Mouse (Mus musculus) urinary bladder, postnatal 0 days (tissue): ENCODE measurements around the gene Psma4. TPM values are rescaled to one million over a fixed set of nuclear protein-coding genes. Genes with fewer than 3 reads are reported as not detected.

ENCODE experiments used
- polyA plus RNA-seq: library from polyadenylated mRNA; unstranded; fragments of >200 nt; fragmentation: Nextera tagmentation; extraction: Ambion mirVana; gene quantifications from 2 replicates; pipeline ENCODE4 v1.2.1, GENCODE M21; 2015

Gene Psma4
- polyA plus RNA-seq = 189 and 200 TPM in 2 replicates

GRCm38 (mm10) chr9:54950575-54951321 lies at the start of gene Psma4, which contains the start of gene AY074887:
TSS of gene Psma4 (plus strand) at chr9:54950790.
TSS of gene AY074887 (minus strand) at chr9:54950998.

GRCm38 (mm10) chr9:54917010-54917677 lies 33.4 kb upstream of the Psma4 start, which contains the start of gene Hykk:
TSS of gene Hykk (plus strand) at chr9:54917283.

GRCm38 (mm10) chr9:54980674-54981073 lies 30.1 kb downstream of the Psma4 start, which contains the start of gene Chrna5:
TSS of gene Chrna5 (plus strand) at chr9:54980880.

Other genes starting within 250 kb of the Psma4 start
- 129 and 130 TPM in 2 replicates for gene Wdr61, start 216.3 kb upstream of the Psma4 start, polyA plus RNA-seq
- gene Crabp1, start 186.0 kb upstream of the Psma4 start, polyA plus RNA-seq = 0.43 TPM in 1 of 2 replicates, not detected in the other
- 10.2 and 12.9 TPM in 2 replicates for gene Ireb2, start 87.0 kb upstream of the Psma4 start, polyA plus RNA-seq
- gene Hykk, start 33.5 kb upstream of the Psma4 start, polyA plus RNA-seq = 1.3 and 1.5 TPM in 2 replicates
- gene AY074887, start 208 bp downstream of the Psma4 start, polyA plus RNA-seq = 0.29 and 0.34 TPM in 2 replicates
- gene Chrna5, start 30.1 kb downstream of the Psma4 start, polyA plus RNA-seq = 0.11 TPM in 1 of 2 replicates, not detected in the other
- gene Chrna3, start 75.8 kb downstream of the Psma4 start, polyA plus RNA-seq = 0.08 TPM in 1 of 2 replicates, not detected in the other
- gene Chrnb4, start 98.0 kb downstream of the Psma4 start, polyA plus RNA-seq = 0.04 TPM in 1 of 2 replicates, not detected in the other
- 25.7 and 29.9 TPM in 2 replicates for gene Ube2q2, start 198.1 kb downstream of the Psma4 start, polyA plus RNA-seq